In the genomic region with DNA sequence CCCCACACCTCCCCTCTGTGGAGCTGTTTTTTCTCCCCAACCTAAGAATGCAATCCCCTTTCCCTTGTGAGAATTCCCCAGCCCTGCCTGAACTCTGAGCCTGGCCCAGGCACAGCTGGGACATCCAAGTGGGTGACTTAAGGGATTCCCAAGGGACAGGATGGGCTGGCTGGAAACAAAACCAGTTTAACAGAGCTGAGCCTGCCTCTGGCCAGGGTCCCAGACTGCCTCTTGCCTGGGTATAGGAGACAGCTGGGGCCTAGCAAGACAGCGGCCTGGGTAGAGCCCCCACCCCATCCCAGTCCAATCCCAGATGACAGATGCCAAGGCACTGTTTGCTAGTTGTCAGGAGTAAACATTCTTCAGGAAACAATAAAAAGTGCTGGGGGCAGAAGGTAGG, we compare ENCODE assay signal across 17 mouse cellular contexts. TPM values are rescaled to one million over a fixed set of nuclear protein-coding genes. Genes with fewer than 3 reads are reported as not detected.
DNase-seq lines count a peak whose midpoint lies in the region; ATAC-seq and TF ChIP-seq lines count a peak whose summit lies in the region.
"Had no signal": no experiment of that assay in that cellular context is flagged by ENCODE, and none has a peak within 500 bp of the region (broad histone marks: within the 10 kb centered on the region; RNA-seq: fewer than 3 reads in every experiment).

No protein-coding gene starts in this region.

- no peak overlapping the region for H3K4me2 ChIP-seq in lung, postnatal 0 days (replicated peaks; ENCODE audit: low read depth, low read length)
- H3K4me2 ChIP-seq in neural tube, embryonic 15.5 days: no peak overlapping the region
- H3K4me2 ChIP-seq: embryonic facial prominence, embryonic 12.5 days; forebrain, embryonic 12.5 days; heart, embryonic 13.5 days; limb, embryonic 13.5 days had no signal

- H3K36me3 ChIP-seq in lung, postnatal 0 days (ENCODE audit: insufficient read depth, low read length): no peaks in the 10 kb centered on the region
- no peaks in the 10 kb centered on the region for H3K36me3 ChIP-seq in neural tube, embryonic 15.5 days
- H3K36me3 ChIP-seq: embryonic facial prominence, embryonic 12.5 days; forebrain, embryonic 12.5 days; heart, embryonic 13.5 days; limb, embryonic 13.5 days had no signal

- intact Hi-C loops in gastrocnemius, adult 2 months (cut with DNase I): no loop called here
- intact Hi-C loops in left cerebral cortex, postnatal 4 days (cut with DNase I): no loop called here

- TF ChIP-seq CTCF in gastrocnemius, adult 2 months (IDR thresholded peaks at IDR 0.05): no peak
- no peak for TF ChIP-seq CTCF in lung, postnatal 0 days (IDR thresholded peaks at IDR 0.05)

- no peak overlapping the region for H3K4me3 ChIP-seq in gastrocnemius, adult 2 months
- H3K4me3 ChIP-seq in lung, postnatal 0 days (ENCODE audit: low read depth, low read length): no peak overlapping the region
- H3K4me3 ChIP-seq in neural tube, embryonic 15.5 days (replicated peaks): no peak overlapping the region
- H3K4me3 ChIP-seq: embryonic facial prominence, embryonic 12.5 days; forebrain, embryonic 12.5 days; heart, embryonic 13.5 days; limb, embryonic 13.5 days had no signal

- H3K27ac ChIP-seq in gastrocnemius, adult 2 months: no peak overlapping the region
- H3K27ac ChIP-seq in lung, postnatal 0 days (ENCODE audit: low read length): no peak overlapping the region
- 0 out of 2 replicates have a peak overlapping the region, but pooled peaks have one; percentile 37 for H3K27ac ChIP-seq in neural tube, embryonic 15.5 days (replicated peaks)
- H3K27ac ChIP-seq: embryonic facial prominence, embryonic 12.5 days; forebrain, embryonic 12.5 days; heart, embryonic 13.5 days; kidney, postnatal 0 days; limb, embryonic 13.5 days had no signal

- 67% methylated on average over 1 of the region's 1 CpGs for WGBS in lung, postnatal 0 days
- WGBS in neural tube, embryonic 15.5 days: 40% methylated on average over 1 of the region's 1 CpGs

- peak; percentile 56 for ATAC-seq in lung, postnatal 0 days
- ATAC-seq in neural tube, embryonic 15.5 days (ENCODE audit: low FRiP score): no peak
- ATAC-seq: hindbrain, embryonic 16.5 days; liver, postnatal 0 days; midbrain, embryonic 16.5 days had no signal

- DNase-seq in gastrocnemius, adult 2 months: peak; percentile 48
- DNase-seq in gastrocnemius, adult 8-10 months (ENCODE audit: low spot score in 2 of 2): no peak
- DNase-seq in left cerebral cortex, postnatal 4 days: peak; percentile 89
- no peak for DNase-seq in left cerebral cortex, adult 8-10 months (ENCODE audit: low spot score in 2 of 2)
- DNase-seq in lung, postnatal 0 days (ENCODE audit: low spot score): peak; percentile 66
- no peak for DNase-seq in frontal cortex, postnatal 14 days (ENCODE audit: low spot score in 2 of 2)
- DNase-seq: gastrocnemius, postnatal 25 days; layer of hippocampus, postnatal 36 days; liver, postnatal 0 days had no signal

- no peaks in the 10 kb centered on the region for H3K27me3 ChIP-seq in lung, postnatal 0 days (replicated peaks; ENCODE audit: insufficient read depth, low read length)
- H3K27me3 ChIP-seq in neural tube, embryonic 15.5 days (replicated peaks): no peaks in the 10 kb centered on the region

- H3K9ac ChIP-seq in lung, postnatal 0 days (replicated peaks; ENCODE audit: low read depth): no peak overlapping the region
- no peak overlapping the region for H3K9ac ChIP-seq in neural tube, embryonic 15.5 days (replicated peaks)
- H3K9ac ChIP-seq: embryonic facial prominence, embryonic 12.5 days; forebrain, embryonic 12.5 days; heart, embryonic 13.5 days; limb, embryonic 13.5 days; liver, postnatal 0 days had no signal

- H3K9me3 ChIP-seq in lung, postnatal 0 days (ENCODE audit: low read length): no peaks in the 10 kb centered on the region
- H3K9me3 ChIP-seq in neural tube, embryonic 15.5 days (replicated peaks): no peaks in the 10 kb centered on the region
- H3K9me3 ChIP-seq: embryonic facial prominence, embryonic 12.5 days; forebrain, embryonic 12.5 days; heart, embryonic 13.5 days; limb, embryonic 13.5 days had no signal

- no peak for TF ChIP-seq EP300 in lung, postnatal 0 days (IDR thresholded peaks at IDR 0.05)

- no peaks in the 10 kb centered on the region for H3K4me1 ChIP-seq in lung, postnatal 0 days (ENCODE audit: insufficient read depth, low read depth, low read length)
- peaks cover 17% of the 10 kb centered on the region for H3K4me1 ChIP-seq in neural tube, embryonic 15.5 days

RNA-seq across cellular contexts. Expression of gene Spdef, which starts 15.9 kb away (rescaled TPM):
- total RNA-seq in gastrocnemius, adult 2 months (2021): not detected
- not detected for total RNA-seq in gastrocnemius, adult 8-10 months (2022)
- total RNA-seq in left cerebral cortex, postnatal 4 days (2021): 1 to 10 TPM; 2.8 to 5.8 TPM
- total RNA-seq in left cerebral cortex, adult 8-10 months (2022): 1 to 10 TPM in 1 of 4 experiments, under 1 TPM in 3; 0.35 to 1.4 (median 0.50) TPM
- 1.0 and 1.2 TPM in 2 replicates for polyA plus RNA-seq in lung, postnatal 0 days (2015; fragmentation: Nextera tagmentation; extraction: Ambion mirVana)
- polyA plus RNA-seq in neural tube, embryonic 15.5 days (2015; fragmentation: Nextera tagmentation; extraction: Ambion mirVana): 0.92 and 1.9 TPM in 2 replicates
- polyA plus RNA-seq: liver, postnatal 0 days had no signal

RNA-seq across cellular contexts. Expression of gene Pacsin1, which starts 57.5 kb away (rescaled TPM):
- under 1 TPM in 1 of 2 experiments, not detected in 1; 0.18 TPM for total RNA-seq in gastrocnemius, adult 2 months (2021)
- under 1 TPM in 2 of 4 experiments, not detected in 2; 0.15 to 0.51 TPM for total RNA-seq in gastrocnemius, adult 8-10 months (2022)
- total RNA-seq in left cerebral cortex, postnatal 4 days (2021): 10 to 100 TPM; 66.7 to 77.1 TPM
- total RNA-seq in left cerebral cortex, adult 8-10 months (2022): 100 to 1,000 TPM; 377 to 404 (median 391) TPM
- polyA plus RNA-seq in lung, postnatal 0 days (2015; fragmentation: Nextera tagmentation; extraction: Ambion mirVana): 0.45 and 0.70 TPM in 2 replicates
- 62.6 and 66.7 TPM in 2 replicates for polyA plus RNA-seq in neural tube, embryonic 15.5 days (2015; fragmentation: Nextera tagmentation; extraction: Ambion mirVana)

Comparison
In these comparisons a context has a peak if more than half of its experiments do, and no peak if none do; other contexts are left out.
1. DNase-seq: peak in gastrocnemius, adult 2 months (single experiment), left cerebral cortex, postnatal 4 days (single experiment) and lung, postnatal 0 days (single experiment); none in gastrocnemius, adult 8-10 months (0 of 2), left cerebral cortex, adult 8-10 months (0 of 2) and frontal cortex, postnatal 14 days (0 of 2).
2. RNA of gene Pacsin1, which starts 57.5 kb away (total RNA-seq): 377 to 404 TPM in left cerebral cortex, adult 8-10 months and 66.7 to 77.1 TPM in left cerebral cortex, postnatal 4 days; 0.18 TPM in gastrocnemius, adult 2 months and 0.15 to 0.51 TPM in gastrocnemius, adult 8-10 months; every median in the first group is over 10 times any median in the second.